Mouse (Mus musculus): Measurements from ENCODE around the gene Rad9a.

DNA sequence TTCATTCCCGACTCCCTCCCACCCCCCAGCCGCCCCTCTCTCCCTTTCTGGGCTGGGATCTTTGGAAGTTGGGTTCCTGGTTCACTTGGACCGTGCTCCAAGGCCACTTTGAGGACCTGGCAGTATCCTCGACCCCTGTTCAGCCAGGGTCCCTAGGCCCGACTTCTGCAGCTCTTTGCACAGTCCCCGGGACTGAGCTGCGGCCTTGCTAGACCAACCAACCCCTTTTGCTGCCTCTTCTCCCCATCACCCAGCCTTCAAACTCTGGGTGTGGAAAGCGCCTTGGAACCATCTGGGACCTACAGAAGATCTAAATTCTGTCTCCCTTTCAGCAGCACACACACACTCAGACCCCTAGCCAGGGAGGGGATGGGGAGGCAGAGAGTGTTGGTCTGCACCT lies 52.6 kb downstream of the Rad9a start:
- no peak for TF ChIP-seq CTCF (IDR thresholded peaks at IDR 0.05; ENCODE audit: control insufficient read depth, insufficient read depth, insufficient read length)
- no peak for TF ChIP-seq MYOG (IDR thresholded peaks at IDR 0.05; ENCODE audit: control insufficient read depth, extremely low read depth, insufficient read length)
- no peak for TF ChIP-seq USF1 (IDR thresholded peaks at IDR 0.05; ENCODE audit: low read depth)
- TF ChIP-seq MAX (IDR thresholded peaks at IDR 0.05): no peak
- TF ChIP-seq CEBPB (IDR thresholded peaks at IDR 0.05; ENCODE audit: low read depth): no peak
- no peak for TF ChIP-seq MYOD1 (IDR thresholded peaks at IDR 0.05; ENCODE audit: control insufficient read depth, insufficient read length, low read depth)
- no peak for TF ChIP-seq FOSL1 (IDR thresholded peaks at IDR 0.05; ENCODE audit: insufficient read depth, low read length, poor library complexity, severe bottlenecking)

All from C2C12 (cell line).